Mouse (Mus musculus): ENCODE results near the gene Tuba3b.

The Tuba3b gene

GRCm38 (mm10) chr6:145665751-145666150, 50.2 kb downstream of the Tuba3b start:
- no peak for DNase-seq (ENCODE audit: low read depth, low spot score)

GRCm38 (mm10) chr6:145667654-145668053, 52.1 kb downstream of the Tuba3b start:
- DNase-seq (ENCODE audit: low read depth, low spot score): peak; percentile 13

- no peak for DNase-seq (ENCODE audit: low read depth, low spot score)
Observed at GRCm38 (mm10) chr6:145669596-145670071, 54.1 kb downstream of the Tuba3b start.
